In the genomic region with DNA sequence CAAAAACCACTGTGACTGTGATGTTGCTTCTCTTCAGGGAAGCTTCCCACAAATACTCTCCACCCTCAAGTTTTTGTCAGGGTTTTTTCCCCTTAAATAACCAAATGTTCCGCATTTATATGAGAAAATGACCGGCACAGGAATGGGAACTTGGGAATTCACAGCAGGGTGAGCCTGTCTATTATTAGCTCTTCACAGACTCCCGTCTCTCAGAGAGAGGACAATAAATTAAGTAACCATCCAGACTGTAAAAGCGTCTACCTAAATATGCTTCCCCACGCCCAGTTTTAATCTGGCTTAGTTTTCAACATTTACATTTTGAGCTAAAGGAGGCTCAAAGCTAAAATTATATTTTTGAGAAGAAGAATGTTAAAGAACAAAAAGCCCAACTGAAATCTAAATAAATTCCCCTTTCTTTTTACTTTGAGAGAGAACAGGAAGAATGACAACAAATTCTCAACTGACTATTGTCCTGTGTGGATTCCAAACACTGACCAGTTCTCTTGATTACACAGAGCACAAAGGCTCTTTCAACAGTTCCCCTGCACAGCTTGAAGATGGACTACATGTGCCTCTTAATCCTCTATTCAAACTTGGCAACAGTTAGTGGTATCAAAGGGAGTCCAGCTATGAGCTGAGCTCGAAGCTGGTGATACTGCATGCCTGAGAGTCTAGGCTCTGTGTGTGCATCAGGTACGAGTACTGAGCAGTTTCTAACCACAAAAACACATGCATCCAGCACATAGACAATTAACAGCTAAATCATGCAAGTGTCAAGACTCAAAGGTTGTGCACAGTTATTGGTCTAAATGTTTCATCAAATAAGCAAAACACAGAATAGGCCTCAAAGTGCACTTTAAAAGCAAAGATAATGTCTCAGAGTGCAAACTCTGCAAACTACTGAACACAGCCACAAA, we compare ENCODE assay signal across 13 mouse cellular contexts.
DNase-seq lines count a peak whose midpoint lies in the region; ATAC-seq lines count a peak whose summit lies in the region.
"Had no signal": no experiment of that assay in that cellular context is flagged by ENCODE, and none has a peak within 500 bp of the region (broad histone marks: within the 10 kb centered on the region; RNA-seq: fewer than 3 reads in every experiment).

No protein-coding gene starts in this region.

- no peaks in the 10 kb centered on the region for H3K9me3 ChIP-seq in neural tube, embryonic 11.5 days (ENCODE audit: control insufficient read depth, low read length)
- H3K9me3 ChIP-seq in forebrain, embryonic 12.5 days, result no peaks in the 10 kb centered on the region
- H3K9me3 ChIP-seq in hindbrain, embryonic 16.5 days (ENCODE audit: control insufficient read depth, low read length), result no peaks in the 10 kb centered on the region
- H3K9me3 ChIP-seq: G1E had no signal

- peak overlapping the region; percentile 65; the same call in 1 of the 2 replicates for H3K27ac ChIP-seq in neural tube, embryonic 11.5 days (ENCODE audit: low read depth, low read length)
- peak overlapping the region; percentile 86 for H3K27ac ChIP-seq in forebrain, embryonic 12.5 days
- H3K27ac ChIP-seq in hindbrain, embryonic 16.5 days (ENCODE audit: low read depth, low read length), result peak overlapping the region; percentile 8; the same call in 1 of the 2 replicates
- H3K27ac ChIP-seq: kidney, postnatal 0 days had no signal

- no peak overlapping the region for H3K4me3 ChIP-seq in neural tube, embryonic 11.5 days (ENCODE audit: low read depth, low read length)
- no peak overlapping the region for H3K4me3 ChIP-seq in forebrain, embryonic 12.5 days (replicated peaks)
- H3K4me3 ChIP-seq in hindbrain, embryonic 16.5 days (ENCODE audit: low read length), result no peak overlapping the region

- DNase-seq in neural tube, embryonic 11.5 days (ENCODE audit: low spot score), result peak; percentile 27
- DNase-seq in neural tube, embryonic 10.5 days (ENCODE audit: extremely low spot score, low spot score), result no peak
- DNase-seq in retina, postnatal 1 day, result peak; percentile 80
- no peak for DNase-seq in testis, postnatal 10 days (ENCODE audit: low spot score)
- DNase-seq: adrenal gland, postnatal 36 days; cerebellum, postnatal 36 days; gastrocnemius, postnatal 14 days had no signal

- no peak overlapping the region; the same call in 1 of the 2 replicates for H3K4me2 ChIP-seq in neural tube, embryonic 11.5 days (ENCODE audit: low read depth)
- peak overlapping the region; percentile 24 for H3K4me2 ChIP-seq in forebrain, embryonic 12.5 days
- H3K4me2 ChIP-seq in hindbrain, embryonic 16.5 days (ENCODE audit: low read length), result no peak overlapping the region

- peak; percentile 87 for ATAC-seq in neural tube, embryonic 11.5 days (ENCODE audit: insufficient read depth, low FRiP score, low TSS enrichment)
- ATAC-seq in forebrain, embryonic 12.5 days (ENCODE audit: low FRiP score), result peak; percentile 84
- peak; percentile 60; the same call in 1 of the 2 replicates for ATAC-seq in hindbrain, embryonic 16.5 days
- no peak for ATAC-seq in megakaryocyte progenitor cell, adult 5-6 weeks (replicated peaks; ENCODE audit: poor library complexity)
- ATAC-seq: lung, postnatal 0 days had no signal

- H3K4me1 ChIP-seq in neural tube, embryonic 11.5 days (ENCODE audit: control insufficient read depth, insufficient read depth, low read length), result peaks cover 23% of the 10 kb centered on the region; the same call in 1 of the 2 replicates
- H3K4me1 ChIP-seq in forebrain, embryonic 12.5 days, result peaks cover 30% of the 10 kb centered on the region
- H3K4me1 ChIP-seq in hindbrain, embryonic 16.5 days (ENCODE audit: control insufficient read depth, insufficient read depth, low read depth, low read length), result no peaks in the 10 kb centered on the region; the same call in none of the 2 replicates

- H3K27me3 ChIP-seq in neural tube, embryonic 11.5 days (ENCODE audit: control insufficient read depth, insufficient read depth, low read length), result no peaks in the 10 kb centered on the region
- no peaks in the 10 kb centered on the region for H3K27me3 ChIP-seq in forebrain, embryonic 12.5 days
- no peaks in the 10 kb centered on the region for H3K27me3 ChIP-seq in hindbrain, embryonic 16.5 days (replicated peaks; ENCODE audit: control insufficient read depth, insufficient read depth, low read length)

- WGBS in neural tube, embryonic 11.5 days, result 6% methylated on average over 7 of the region's 7 CpGs
- WGBS in forebrain, embryonic 12.5 days, result 3% methylated on average over 7 of the region's 7 CpGs
- WGBS in hindbrain, embryonic 16.5 days, result 7% methylated on average over 7 of the region's 7 CpGs

- no peak overlapping the region for H3K9ac ChIP-seq in neural tube, embryonic 11.5 days (ENCODE audit: low read length)
- no peak overlapping the region for H3K9ac ChIP-seq in forebrain, embryonic 12.5 days
- no peak overlapping the region for H3K9ac ChIP-seq in hindbrain, embryonic 16.5 days (ENCODE audit: low read depth, low read length)

- H3K36me3 ChIP-seq in neural tube, embryonic 11.5 days (ENCODE audit: control insufficient read depth, insufficient read depth, low read length), result no peaks in the 10 kb centered on the region
- H3K36me3 ChIP-seq in forebrain, embryonic 12.5 days (replicated peaks), result no peaks in the 10 kb centered on the region
- no peaks in the 10 kb centered on the region for H3K36me3 ChIP-seq in hindbrain, embryonic 16.5 days (ENCODE audit: control insufficient read depth, insufficient read depth, low read length)
- H3K36me3 ChIP-seq: G1E had no signal

Comparison
In these comparisons a context has a peak if more than half of its experiments do, and no peak if none do; other contexts are left out.
1. DNase-seq: peak in neural tube, embryonic 11.5 days (single experiment) and retina, postnatal 1 day (single experiment); none in neural tube, embryonic 10.5 days (single experiment) and testis, postnatal 10 days (single experiment).
2. H3K27ac ChIP-seq: peak in every context shown above with its lines; median percentile 86 in forebrain, embryonic 12.5 days; 65 in neural tube, embryonic 11.5 days; 8 in hindbrain, embryonic 16.5 days.